Mouse (Mus musculus): ENCODE data around the gene Tlr8.
"Not testable (repeated sequence)": the region's sequence is repeated elsewhere in the genome, so short reads cannot be mapped to it uniquely, and the experiment has no call there.

Gene Tlr8

DNA sequence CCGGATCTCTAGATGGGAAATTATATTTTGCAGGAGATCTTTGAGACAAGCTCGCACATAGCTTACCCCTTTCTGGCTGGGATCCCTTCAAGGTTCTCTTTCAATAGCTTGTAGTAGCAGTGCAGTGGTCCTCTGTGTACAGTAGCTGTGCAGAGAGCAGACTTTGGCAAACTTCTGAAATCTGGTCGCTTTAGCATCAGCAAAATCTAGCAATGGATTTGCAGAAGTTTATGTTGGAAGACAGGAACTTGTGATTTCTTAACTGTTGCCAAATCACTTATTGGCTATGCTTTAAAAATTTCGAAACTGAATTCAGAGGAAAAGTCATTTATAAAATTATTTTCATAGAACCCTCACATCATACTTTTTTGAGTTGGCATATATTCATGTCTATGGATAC, at the start of gene Tlr8:
Gene Tlr8, minus strand, starts transcription at position 244 of the 400 bp plus-strand sequence.
- no peak for DNase-seq

DNA sequence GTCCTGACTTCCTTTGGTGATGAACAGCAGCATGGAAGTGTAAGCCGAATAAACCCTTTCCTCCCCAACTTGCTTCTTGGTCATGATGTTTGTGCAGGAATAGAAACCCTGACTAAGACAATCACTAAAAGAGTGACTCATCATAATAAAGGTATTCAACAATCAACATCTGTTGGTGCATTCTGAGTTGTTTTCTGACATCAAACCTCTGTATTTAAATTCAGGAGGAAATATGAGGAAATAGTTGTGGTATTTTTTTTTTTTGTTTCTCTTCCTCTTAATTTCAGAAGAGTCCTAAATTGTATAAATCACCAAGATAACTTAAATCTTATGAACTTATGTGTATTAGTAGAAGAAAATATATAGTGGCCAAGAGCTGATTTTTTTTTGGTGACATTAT, 37.9 kb upstream of the Tlr8 start:
- DNase-seq: not testable (repeated sequence)

DNA sequence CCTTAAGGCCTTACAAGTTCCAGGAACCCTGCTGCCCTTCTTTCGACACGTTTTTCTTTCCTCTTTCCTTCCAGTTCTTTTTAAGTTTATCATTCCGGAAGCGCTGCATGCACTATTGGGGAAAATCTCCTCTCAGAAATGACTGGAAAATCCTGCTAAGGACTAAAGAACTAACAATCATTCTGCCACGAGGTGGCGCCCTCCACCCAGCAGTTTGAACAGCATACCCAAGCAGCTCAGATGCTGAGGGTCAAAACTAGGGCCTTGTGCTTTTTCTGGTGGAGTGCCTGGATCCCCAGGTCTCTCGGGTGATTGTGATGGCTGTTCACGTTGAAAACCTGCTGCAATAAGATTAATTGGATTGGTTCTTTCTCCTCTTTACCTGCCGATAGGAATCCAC, 12.8 kb upstream of the Tlr8 start:
- peak; percentile 37 to 43 for DNase-seq

DNA sequence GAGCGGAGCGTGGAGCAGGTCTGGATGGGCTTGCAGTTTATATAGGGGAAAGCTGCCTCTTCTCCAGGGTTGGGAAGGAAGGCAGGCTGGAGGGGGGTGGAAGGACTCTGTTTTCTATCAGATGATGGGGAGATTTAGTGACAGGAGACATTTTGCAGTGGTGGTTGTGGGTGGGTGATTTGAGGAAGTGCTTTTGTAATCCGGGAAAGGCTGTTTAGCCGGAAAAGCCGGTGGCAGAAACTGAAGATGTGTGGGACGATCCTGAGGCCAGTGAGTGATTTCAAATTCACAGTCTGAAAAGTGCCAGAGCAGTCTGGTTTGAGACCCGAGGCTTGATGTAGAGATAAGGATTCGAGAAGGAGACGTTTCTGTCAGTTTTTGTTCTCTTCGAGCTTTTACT, 12.4 kb upstream of the Tlr8 start:
- DNase-seq: no peak

DNA sequence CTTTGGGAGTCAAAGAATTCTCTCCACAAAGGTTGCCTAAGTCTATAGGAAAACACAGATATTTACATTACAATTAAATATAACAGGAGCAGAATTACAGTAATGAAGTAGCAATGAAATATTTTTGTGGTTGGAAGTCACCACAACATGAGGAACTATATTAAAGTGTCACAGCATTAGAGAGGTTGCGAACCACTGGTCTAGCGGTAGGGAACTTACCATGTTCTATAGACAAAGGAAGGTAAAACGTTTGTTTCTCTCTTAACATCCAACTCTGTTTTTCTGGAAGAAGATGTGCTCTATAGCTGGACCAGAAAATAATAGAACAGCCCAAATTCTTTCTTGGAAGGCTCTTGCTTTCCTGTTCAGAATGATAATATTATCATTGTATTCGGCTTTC, 599 bp downstream of the Tlr8 start:
- no peak for DNase-seq

DNA sequence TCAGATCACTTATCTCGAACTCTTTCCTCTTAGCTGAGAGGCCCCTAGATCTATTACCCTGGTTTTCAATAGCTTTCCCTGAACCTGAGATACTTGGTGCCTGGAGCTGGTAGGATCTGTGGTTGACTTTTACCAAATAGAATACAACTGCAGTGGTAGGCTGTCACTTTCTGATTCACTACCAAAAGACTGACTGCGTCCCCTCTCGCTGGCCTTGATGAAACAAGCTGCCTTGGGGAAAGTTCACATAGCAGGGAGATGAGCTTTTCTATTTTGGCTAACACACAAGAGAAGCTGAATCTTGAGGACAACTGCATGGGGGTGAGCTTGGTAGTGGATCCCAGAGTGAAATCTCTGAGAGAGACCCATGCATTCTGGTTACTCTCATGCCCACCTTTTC, 22.4 kb downstream of the Tlr8 start:
- no peak for DNase-seq

DNA sequence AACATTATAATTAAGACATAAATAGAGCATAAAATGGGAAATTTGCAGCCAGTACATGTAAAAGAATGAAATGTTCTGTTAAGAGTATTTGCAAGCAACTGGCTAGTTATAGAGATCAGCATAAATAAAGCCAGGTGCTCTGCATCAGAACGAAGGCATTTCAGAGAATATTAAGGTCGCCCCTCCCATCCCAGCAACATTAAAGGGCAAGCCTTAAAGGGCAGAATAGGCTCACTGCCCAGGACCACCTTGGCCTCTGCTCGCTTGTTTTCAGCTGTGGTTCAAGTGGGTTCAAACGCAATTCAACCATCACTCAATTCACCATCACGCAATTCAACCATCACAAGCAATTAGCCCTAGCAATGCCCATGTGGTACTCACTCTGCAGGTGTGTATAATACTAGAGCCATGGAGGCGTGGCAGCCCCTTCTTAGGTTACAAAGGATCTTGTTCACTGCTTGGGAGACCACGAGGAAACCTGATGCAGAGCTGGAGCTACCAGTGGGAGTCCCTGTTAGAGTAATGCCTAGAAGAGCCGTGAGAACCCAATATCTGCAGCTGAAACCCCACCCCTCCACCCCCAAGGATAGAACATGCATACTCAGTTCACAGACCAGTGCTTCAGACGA, 24.7 kb downstream of the Tlr8 start:
- no peak for DNase-seq

DNA sequence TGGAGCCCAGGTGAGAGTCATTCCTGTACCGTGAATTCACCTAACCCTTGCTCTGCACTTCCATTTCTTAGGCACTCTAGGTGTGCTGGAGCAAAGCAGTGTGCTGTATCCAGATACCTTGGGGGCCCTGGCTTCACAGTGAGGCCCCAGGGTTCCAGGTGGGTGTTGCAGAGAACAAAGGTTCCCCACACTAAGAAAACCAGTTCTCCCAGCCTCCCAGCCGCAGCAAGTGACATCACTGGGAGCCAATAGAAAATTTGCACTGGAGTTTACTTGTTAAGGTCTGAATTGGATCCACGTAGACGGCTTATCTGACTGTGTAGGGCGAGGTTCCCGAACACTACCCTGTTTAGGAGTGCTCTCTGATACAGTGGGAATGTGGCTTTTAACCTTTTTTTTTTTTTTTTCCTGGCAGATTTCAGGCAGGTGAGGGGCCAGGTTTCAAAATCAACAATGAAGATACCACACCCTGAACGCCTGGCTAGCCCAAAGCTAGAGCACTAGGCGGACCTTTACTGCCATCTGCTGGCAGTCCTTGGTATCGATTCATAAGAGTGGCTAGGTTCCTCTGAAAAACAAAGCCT, 30.9 kb downstream of the Tlr8 start:
- peak; percentile 69 to 73 for DNase-seq

DNA sequence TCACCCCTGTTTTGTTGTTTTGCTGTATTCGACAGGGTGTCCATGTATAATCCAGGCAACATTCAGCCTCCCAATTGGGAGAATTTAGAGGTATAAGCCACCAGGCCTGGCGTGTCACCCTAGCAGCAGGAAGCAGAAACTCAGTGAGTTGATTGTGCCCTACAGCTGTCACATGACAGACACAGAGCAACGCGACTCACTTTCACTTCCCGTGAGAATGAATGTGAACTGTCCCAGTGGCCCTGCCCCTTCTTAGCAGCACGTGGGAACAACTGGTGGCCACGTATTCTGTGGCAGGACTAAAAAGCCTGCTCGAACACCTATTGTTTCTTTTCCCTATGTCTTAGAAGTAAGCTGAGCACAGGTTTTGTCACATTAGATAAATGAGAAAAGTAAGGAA, 33.0 kb downstream of the Tlr8 start:
- DNase-seq: peak; percentile 55 to 57

DNA sequence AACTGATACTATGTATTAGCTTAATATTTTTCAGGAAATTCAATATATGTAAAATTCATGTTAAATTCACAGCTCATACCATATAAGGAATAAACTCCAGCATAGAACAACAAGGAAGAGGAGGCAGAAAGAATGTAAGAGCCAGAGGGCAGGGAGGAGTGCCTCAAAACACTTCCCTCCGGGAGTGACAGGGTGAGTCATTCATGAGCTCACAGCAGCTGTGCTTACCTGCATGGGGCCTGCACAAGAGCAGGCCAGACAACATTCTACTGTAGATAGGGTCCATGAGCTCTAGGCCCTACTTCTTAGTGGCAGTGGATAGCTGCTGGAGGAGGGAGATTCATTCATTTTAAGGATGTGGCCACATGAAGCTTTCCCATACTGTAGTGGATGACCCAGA, 34.3 kb downstream of the Tlr8 start:
- no peak for DNase-seq

DNA sequence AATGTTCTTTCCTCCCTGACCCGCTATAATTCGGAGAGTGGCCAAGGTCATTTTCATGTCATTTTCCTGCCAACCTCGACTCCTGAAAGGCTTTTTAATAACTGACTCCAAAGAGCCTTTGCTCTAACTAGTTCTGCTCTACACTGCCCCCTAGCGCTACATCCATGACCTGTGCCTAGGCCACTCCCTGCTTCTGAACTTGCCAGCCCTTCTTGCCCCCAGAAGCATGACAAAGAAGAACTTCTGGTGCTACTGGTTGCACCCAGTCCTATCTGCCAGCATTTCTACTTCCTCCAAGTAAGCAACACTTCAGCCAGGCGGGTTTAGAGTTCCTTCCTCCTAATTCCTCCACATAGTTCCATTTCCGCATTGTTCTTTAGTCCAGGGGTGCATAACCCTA, 34.9 kb downstream of the Tlr8 start:
- DNase-seq: peak; percentile 68 to 73

DNA sequence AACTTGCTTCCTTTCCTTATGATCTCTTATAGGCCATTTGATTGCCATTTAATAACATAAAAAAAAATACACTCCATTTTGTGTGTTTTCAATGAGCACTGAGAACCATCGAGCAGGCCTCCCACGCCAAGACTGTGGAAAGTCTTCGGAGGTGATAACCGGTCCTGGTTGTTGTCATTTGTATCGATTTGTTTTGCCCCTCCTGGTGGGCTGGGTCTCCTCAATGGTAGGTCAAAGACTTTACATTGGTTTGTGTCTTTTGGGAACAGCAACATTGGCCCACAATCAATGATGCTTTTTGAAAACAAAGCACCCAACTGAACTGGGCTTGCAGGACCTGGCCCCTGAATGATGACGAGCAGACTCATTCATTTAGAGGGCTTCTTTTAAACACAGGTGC, 36.4 kb downstream of the Tlr8 start:
- no peak for DNase-seq

DNA sequence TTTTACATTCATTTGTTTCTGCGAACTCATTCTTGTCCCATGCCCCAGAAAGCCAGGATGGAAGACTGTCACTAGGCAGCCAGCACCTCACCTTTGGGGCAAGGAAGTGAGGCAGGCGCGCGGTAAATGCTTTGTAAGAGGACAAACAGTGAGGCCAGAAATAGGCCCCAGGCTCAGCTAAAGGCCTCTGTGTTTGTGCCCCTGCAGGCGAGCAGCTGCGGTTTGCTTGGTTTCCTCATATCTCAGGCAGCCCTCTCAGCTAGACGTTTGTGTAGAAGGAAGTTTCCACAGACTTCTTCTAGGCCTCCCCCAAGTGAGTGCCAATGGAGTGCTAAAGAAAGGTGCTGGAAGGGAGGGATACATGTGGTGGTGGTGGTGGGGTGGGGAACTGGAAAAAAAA, 37.0 kb downstream of the Tlr8 start:
- DNase-seq: peak; percentile 47 to 53

DNA sequence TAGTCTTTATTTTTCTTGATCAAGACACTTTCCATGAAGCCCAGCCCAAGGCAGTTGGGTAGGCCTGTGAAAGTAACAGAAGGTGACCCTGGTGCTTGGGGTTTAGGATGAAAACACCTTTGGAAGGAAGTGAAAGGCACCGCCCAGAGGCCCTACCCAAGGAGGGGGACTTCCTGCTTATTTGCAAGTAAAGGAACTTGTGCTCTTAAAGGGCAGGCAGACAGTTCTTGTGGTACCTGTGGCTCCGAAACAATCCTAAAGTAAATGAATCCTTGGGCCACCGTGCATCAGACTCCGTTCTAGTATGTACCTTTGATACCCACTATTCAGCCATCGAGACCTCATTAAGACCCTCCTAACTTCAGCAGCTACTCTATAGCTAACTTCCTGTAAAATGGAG, 37.6 kb downstream of the Tlr8 start:
- DNase-seq: peak; percentile 11 to 19

DNA sequence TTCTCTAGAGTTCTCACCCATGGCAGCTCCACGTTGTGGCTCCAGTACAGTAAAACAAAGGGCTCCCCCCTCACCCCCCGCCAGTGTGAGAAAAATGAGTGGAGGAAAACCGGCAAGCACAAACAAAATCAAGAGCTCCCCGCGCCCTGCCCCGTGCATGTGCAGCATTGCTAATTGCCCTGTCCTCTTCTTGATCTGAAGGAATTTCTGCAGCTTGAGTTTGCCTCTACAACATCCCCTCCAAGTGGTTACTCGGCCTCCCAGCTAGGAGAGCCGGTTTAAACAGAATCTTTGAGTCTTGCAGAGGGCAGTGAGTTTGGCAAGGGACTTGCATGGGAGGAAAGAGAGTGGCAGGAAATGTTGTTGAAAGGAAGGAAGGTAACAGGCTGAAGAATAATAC, 51.4 kb downstream of the Tlr8 start:
- peak; percentile 57 to 60 for DNase-seq

DNA sequence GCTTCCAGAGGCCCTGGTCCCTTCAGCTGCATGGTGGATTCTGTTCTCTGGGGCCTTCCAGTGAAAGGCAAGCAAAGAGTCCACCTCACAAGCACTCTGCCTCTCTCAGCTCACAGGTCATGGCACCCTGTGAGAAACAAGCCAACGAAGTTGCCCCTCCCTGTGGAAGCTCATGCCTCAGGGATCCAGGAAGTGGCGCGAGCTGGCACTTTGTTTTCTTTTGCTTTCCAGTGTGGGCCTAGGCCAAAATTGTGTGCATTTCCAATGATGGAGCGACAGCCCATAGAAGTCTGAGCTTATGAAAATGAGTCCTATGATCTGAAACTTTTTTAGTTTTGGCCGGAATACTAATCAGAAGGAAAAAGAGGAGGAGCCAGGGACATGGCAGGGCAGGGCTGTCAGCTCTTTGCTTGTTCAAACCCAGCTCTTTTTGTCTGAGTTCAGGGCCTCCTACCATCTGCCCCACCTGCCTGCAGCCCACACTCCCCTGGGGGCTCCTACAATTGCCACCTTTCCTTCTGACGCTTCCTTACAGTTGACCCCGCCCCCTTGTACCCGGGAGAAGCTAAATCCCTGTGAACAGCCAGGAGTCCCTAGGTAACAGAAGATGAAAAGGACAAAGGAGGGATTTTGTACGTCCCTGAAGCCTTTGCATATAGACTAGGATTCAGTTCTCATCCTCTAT, 52.1 kb downstream of the Tlr8 start:
- DNase-seq: no peak

DNA sequence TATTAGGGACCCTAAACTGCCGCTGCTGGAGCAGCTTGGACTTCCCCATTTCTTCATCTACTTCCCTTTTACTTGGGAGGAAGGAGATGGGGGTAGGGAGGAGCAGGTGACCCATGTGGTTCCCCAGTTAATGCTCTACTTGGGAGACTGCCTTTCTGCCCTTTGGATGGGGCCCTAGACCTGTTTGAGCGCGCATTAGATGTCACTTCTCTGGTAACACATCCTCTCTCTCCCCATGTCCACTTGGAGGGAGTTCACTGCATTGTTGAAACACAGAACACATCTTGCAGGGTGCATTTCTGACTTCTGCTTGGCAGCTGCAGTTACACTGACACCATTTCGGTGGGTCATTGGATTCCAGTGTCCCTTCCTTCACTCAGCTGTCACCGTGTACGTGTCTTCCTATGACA, 53.8 kb downstream of the Tlr8 start:
- DNase-seq: peak; percentile 57 to 62

DNA sequence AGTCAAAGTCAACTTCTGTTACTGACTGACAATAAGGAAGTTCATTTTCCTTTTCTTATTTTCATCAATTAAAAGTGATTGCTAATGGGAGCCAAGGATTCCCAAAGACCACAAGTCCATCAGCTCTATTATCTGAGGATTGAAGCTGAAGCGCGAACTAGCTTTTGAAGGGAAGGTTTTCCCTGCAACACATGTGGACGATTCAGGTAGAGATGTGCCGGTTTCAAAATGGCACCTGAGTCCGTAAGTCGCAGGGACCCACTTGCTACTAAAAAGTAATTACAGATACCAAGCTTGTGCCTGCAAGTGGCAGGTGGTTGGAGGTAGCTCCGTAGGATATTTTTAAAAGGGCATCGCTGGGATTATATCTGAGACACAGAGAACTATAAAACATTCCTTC, 54.3 kb downstream of the Tlr8 start:
- no peak for DNase-seq

DNA sequence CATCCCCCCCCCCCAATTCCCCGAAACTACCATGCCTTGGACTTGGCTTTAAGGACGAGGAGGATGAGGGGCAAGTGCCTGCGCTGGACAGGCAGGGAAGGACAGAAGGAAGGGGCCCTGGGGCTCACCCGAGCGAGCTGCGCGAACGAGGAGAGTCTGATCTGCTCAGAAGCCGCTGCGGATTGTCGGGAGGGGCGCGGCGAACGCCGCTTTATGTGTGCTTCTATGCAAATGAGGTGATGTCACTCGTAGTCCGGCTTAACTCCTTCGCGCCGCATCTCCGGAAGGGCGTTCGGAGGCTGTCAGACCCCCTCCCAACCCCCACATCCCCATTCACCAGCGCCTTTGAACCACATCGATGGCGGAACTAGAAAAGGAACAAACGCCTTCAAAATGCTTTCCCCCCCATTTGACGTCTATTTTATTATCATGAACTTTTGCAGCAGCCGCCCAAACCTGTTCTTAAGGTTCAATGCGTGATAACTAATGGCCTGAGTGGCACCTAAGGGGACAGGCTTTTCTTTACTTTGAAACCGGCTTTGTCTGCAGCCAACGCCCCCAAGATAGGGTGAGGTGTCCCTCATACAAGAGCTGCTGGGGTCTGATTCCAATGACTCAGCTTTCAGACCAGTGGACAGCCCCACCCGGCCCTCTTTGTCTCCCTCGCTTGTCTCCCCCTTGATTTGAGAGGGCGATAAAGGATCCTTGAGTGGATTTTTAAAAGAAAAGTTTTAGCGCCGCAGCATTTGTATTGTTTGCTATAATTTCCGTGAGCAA, 55.0 kb downstream of the Tlr8 start, which contains the start of gene Tmsb4x:
Gene Tmsb4x, minus strand, starts transcription at position 338 of the 777 bp plus-strand sequence.
- peak; percentile 90 for DNase-seq

DNA sequence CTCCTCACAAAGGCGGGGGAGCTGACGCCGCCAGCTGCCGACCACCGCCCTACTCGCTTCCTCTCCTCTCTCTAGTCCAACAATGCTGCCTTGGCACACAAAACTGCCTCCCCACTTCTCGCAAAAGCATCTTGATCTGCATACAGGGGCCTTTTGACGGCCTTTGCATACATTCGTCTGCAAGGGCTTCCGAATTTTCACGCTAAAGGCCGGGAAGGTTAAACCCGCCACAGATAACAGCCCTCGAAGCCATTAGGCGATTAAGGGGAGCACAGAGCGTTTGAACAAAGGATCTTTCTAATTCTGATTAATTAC, 55.7 kb downstream of the Tlr8 start:
- DNase-seq: peak in 1 of 2 experiments; percentile 54

DNA sequence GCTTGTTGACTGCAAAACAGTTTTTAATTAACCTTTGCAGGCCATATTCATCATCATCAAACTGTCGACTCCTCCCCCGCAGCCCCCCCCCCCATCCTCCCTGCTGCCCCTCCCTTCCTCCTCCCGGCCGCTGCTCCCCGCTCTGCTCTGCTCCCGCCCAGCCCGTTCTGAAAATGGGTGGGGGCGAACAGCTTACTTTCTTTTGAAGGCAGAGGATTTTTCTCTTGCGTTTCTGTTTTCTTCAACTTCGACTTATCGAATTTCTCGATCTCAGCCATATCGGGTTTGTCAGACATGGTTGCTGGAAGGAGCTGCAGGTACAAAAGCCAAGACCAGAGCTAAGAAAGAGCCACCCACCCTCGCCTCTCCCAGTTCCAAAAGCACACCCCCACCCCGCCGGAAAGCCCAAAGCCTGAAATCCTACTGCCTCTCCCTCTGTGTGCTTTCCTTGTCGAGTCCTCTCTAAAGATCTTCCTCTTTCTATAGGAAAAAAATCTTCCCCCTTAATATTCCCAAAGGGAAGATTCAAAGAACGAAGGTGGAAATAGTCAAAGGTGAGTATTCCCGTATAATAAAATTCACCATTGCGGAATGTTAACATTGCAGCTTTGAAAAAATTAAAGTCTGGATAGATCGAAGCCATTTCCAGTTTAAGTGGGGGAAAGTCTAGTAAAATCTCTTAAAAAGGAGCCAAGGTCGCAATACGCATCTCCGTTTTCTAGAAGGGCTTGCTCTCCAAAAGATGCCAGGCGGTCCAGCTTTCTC, 56.2 kb downstream of the Tlr8 start:
- peak in 1 of 2 experiments; percentile 47 for DNase-seq

DNA sequence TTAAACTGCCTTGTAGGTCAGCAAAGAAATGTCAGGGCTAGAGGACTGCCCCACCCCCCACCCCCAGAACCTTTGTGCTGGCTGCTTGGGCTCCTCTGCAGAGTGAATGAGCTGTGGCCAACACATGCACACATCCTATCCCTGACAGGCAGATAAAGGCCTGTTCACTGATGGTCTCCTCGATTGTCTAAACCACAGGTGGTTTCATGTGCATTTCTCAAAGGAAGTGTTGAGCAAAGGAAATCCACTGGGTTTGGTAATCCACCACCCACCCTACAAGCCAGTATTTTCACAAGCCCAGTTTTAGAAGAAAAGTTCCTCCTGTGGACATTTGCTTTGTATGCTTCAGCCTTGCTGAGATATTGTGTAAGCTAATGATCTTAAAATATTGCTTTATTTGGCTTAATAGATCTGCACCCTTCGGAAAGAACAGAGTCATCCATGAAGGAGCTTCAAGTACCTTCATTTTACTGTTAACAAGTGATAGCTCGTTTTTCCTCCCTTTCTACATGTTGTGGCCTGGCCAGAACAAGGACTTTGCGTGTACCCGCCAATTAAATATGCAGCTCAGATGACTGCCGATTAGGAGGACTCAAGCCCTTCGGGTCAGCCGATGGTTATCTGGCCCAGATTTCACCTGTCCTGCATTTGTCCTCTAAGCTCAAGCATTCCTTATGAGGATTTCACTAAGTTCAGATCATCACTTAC, 58.2 kb downstream of the Tlr8 start:
- DNase-seq: no peak
